Mouse (Mus musculus) fat pad, adult 2 months (tissue): ENCODE measurements at regions not wholly inside any gene's neighbourhood (a gene's known extent, or its start where the extent isn't known, plus 50 kb on each side); places are given as distances from the start of the nearest gene placed in this dataset.
A peak's percentile ranks its signal among the peaks of the same experiment; 100 is the strongest.
"Not testable (repeated sequence)": the region's sequence is repeated elsewhere in the genome, so short reads cannot be mapped to it uniquely, and the experiment has no call there.

ENCODE experiments used
- DNase-seq: peaks from one replicate; pipeline ENCODE4 v3.0.0-alpha.2; 2011; ENCODE audit warnings: low read depth, low spot score; ENCODE audit errors: extremely low read depth

- DNase-seq: no peak
These were observed 52.3 kb upstream of the Gm10985 start for GRCm38 (mm10) chr3:53792541-53792940.

GRCm38 (mm10) chr3:53789706-53790105 is 55.2 kb upstream of the Gm10985 start:
- no peak for DNase-seq

- DNase-seq: peak; percentile 62
These were observed 59.7 kb upstream of the Gm10985 start for GRCm38 (mm10) chr3:53785201-53785600.

- DNase-seq: no peak
These were observed 68.2 kb upstream of the Gm10985 start for GRCm38 (mm10) chr3:53776668-53777067.

GRCm38 (mm10) chr3:53767601-53768000 is 77.3 kb upstream of the Gm10985 start:
- DNase-seq: no peak

GRCm38 (mm10) chr3:53763981-53764380 is 80.9 kb upstream of the Gm10985 start:
- no peak for DNase-seq

GRCm38 (mm10) chr3:53761514-53762075 is 83.3 kb upstream of the Gm10985 start:
- DNase-seq: no peak

GRCm38 (mm10) chr3:53756115-53756853 is 88.6 kb upstream of the Gm10985 start:
- DNase-seq: no peak

- no peak for DNase-seq
These were observed 80.0 kb upstream of the Frem2 start for GRCm38 (mm10) chr3:53737161-53737560.

- not testable (repeated sequence) for DNase-seq
These were observed 78.5 kb upstream of the Frem2 start for GRCm38 (mm10) chr3:53735607-53736006.

- DNase-seq: no peak
These were observed 78.0 kb upstream of the Frem2 start for GRCm38 (mm10) chr3:53735147-53735546.

GRCm38 (mm10) chr3:53730440-53730839 is 73.3 kb upstream of the Frem2 start:
- DNase-seq: no peak

GRCm38 (mm10) chr3:53729810-53730209 is 72.7 kb upstream of the Frem2 start:
- no peak for DNase-seq

GRCm38 (mm10) chr3:53729131-53729530 is 72.0 kb upstream of the Frem2 start:
- DNase-seq: no peak

GRCm38 (mm10) chr3:53727737-53728136 is 70.6 kb upstream of the Frem2 start:
- DNase-seq: no peak

GRCm38 (mm10) chr3:53707101-53707500 is 49.9 kb upstream of the Frem2 start:
- no peak for DNase-seq
